Mouse (Mus musculus) adipose tissue, adult 10 weeks (tissue): ENCODE data around the gene Gpr135. TPM values are rescaled to one million over a fixed set of nuclear protein-coding genes. Genes with fewer than 3 reads are reported as not detected.

Experiments
- polyA plus RNA-seq: library from polyadenylated mRNA; stranded (reverse); fragments of 350-450 nt; fragmentation: Illumina TruSeq; extraction: RNeasy Lipid Tissue Mini Kit (QIAGEN cat#74804); gene quantifications from one replicate; pipeline ENCODE4 v1.2.3, GENCODE M21; 2014; ENCODE audit warnings: low read depth, low replicate concordance

Gene Gpr135
- polyA plus RNA-seq, result 1.9 TPM

DNA sequence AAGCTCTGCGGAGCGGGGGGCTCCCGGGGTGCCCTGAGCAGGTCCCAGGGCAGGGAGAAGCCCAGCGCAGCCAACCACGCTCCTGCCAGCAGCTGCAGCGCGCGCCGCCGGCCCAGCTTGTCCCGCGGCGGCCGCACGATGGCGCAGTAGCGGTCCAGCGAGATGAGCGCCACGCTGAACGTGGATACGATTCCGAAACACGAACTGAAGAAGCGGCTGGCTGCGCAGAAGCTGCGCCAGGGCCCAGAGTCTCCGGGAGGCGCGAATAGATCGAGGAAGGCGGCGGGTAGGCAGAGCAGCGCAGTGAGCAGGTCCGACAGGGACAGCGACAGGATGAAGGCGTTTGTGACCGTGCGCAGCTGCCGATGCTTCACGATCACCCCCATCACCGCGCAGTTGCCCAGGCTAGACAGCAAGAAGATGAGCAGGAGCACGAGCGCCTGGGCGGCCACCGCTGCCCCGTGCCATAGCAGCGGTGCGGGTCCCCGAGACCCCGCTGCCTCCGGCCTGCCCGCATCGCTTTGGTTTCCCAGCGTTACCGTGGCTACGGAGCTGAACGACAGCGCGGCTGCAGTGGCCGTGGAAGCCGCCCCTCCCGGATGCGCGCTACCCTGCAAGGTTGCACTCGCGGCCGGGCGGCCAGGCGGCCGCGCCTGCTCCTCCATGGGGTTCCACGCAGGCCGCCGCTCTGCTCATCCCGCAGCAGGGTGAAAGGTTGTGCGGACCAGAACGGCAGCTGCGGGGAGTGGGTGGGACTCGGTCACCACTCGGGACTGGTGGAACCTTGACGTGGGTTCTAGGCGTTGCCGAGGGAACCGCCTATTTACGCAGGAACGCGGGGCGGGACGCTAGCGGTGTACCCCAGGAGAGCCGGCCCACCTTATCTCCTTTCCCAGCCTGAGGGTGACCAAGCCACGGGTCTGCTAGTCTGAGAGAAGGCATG lies at the start of gene Gpr135:
Gpr135 (minus strand) TSS at position 799 of the 943 bp plus-strand sequence.

GRCm38 (mm10) chr12:72085329-72086165 lies 14.6 kb upstream of the Gpr135 start, which contains the start of the genes L3hypdh and Jkamp:
L3hypdh (minus strand) TSS chr12:72085439.
Jkamp (plus strand) TSS chr12:72085589.

Other genes starting within 250 kb of the Gpr135 start
- 11.9 TPM for gene Daam1, start 240.0 kb downstream of the Gpr135 start, polyA plus RNA-seq
- 13.1 TPM for gene L3hypdh, start 14.3 kb upstream of the Gpr135 start, polyA plus RNA-seq
- 41.4 TPM for gene Jkamp, start 14.5 kb upstream of the Gpr135 start, polyA plus RNA-seq
- gene Ccdc175, start 113.9 kb upstream of the Gpr135 start, polyA plus RNA-seq, result 1.5 TPM